Mouse (Mus musculus) MEL (cell line): ENCODE measurements around the gene Rdh5.

Experiments
- CTCF ChIP-seq, 3 experiments: IDR thresholded peaks in 2 of 3; conservative IDR thresholded peaks in 1 of 3; 2 replicates each; pipeline ENCODE4 v1.5.1; 2011 to 2012; ENCODE audit warnings: low read length in 3 of 3, low read depth in 2 of 3, mild to moderate bottlenecking in 2 of 3, improper control_type of control experiment in 1 of 3, inconsistent platforms in 1 of 3, mixed read lengths in 1 of 3, moderate library complexity in 1 of 3; ENCODE audit not compliant: control insufficient read depth in 1 of 3, insufficient read depth in 1 of 3, poor library complexity in 1 of 3, severe bottlenecking in 1 of 3
- EP300 ChIP-seq, 2 experiments: IDR thresholded peaks; 2 replicates each; pipeline ENCODE4 v1.6.1; 2011; ENCODE audit warnings: improper control_type of control experiment in 2 of 2, low read length in 2 of 2, low read depth in 1 of 2, mild to moderate bottlenecking in 1 of 2
- GATA1 ChIP-seq: IDR thresholded peaks from 2 replicates; pipeline ENCODE4 v1.6.1; 2011; ENCODE audit warnings: low read depth, low read length, improper control_type of control experiment
- HCFC1 ChIP-seq: IDR thresholded peaks from 2 replicates; pipeline ENCODE4 v1.6.1; 2012; ENCODE audit warnings: low read depth, mild to moderate bottlenecking, inconsistent platforms, low read length, improper control_type of control experiment, moderate library complexity
- MAZ ChIP-seq: IDR thresholded peaks from 2 replicates; pipeline ENCODE4 v1.6.1; 2012; ENCODE audit warnings: low read depth, mild to moderate bottlenecking, inconsistent platforms, low read length, improper control_type of control experiment
- MXI1 ChIP-seq: IDR thresholded peaks from 2 replicates; pipeline ENCODE4 v1.6.1; 2011; ENCODE audit warnings: mild to moderate bottlenecking, low read depth, low read length, improper control_type of control experiment
- POLR2A ChIP-seq, 2 experiments: IDR thresholded peaks; 2 replicates each; pipeline ENCODE4 v1.6.1; 2011 to 2012; ENCODE audit warnings: low read length in 2 of 2, mild to moderate bottlenecking in 2 of 2, control low read depth in 1 of 2, improper control_type of control experiment in 1 of 2, low read depth in 1 of 2, moderate library complexity in 1 of 2; ENCODE audit not compliant: control insufficient read depth in 1 of 2, insufficient read depth in 1 of 2, poor library complexity in 1 of 2

GRCm38 (mm10) chr10:128920736-128921161 is 1.9 kb downstream of the Rdh5 start:
- TF ChIP-seq MAZ, result no peak
- no peak for TF ChIP-seq POLR2A (IDR thresholded peaks at IDR 0.05; ENCODE audit: control insufficient read depth in 1 of 2, insufficient read depth in 1 of 2, low read depth in 1 of 2, low read length in 2 of 2, poor library complexity in 1 of 2)
- TF ChIP-seq CTCF (IDR thresholded peaks at IDR 0.05 in 2 of 3, conservative IDR thresholded peaks at IDR 0.05 in 1 of 3; ENCODE audit: control insufficient read depth in 1 of 3, insufficient read depth in 1 of 3, low read depth in 2 of 3, low read length in 3 of 3, poor library complexity in 1 of 3, severe bottlenecking in 1 of 3), result no peak
- no peak for TF ChIP-seq EP300 (IDR thresholded peaks at IDR 0.05; ENCODE audit: low read depth in 1 of 2, low read length in 2 of 2)
- TF ChIP-seq MXI1, result no peak
- no peak for TF ChIP-seq HCFC1
- TF ChIP-seq GATA1, result no peak
